Mouse (Mus musculus) gonadal fat pad, adult 2 months (tissue): ENCODE data around the gene Ccl25. TPM values are rescaled to one million over a fixed set of nuclear protein-coding genes. Genes with fewer than 3 reads are reported as not detected.
"Not testable (repeated sequence)": the region's sequence is repeated elsewhere in the genome, so short reads cannot be mapped to it uniquely, and the experiment has no call there.

Source experiments
- DNase-seq: peaks from one replicate; pipeline ENCODE4 v3.0.0-alpha.2; 2012; ENCODE audit warnings: low read depth
- polyA plus RNA-seq: library from polyadenylated mRNA; depleted of rRNA; stranded (reverse); fragments of >200 nt; gene quantifications from 2 replicates; pipeline ENCODE4 v1.2.3, GENCODE M21; 2012

Ccl25 gene
- polyA plus RNA-seq, 1 experiment: 6.9 TPM

DNA sequence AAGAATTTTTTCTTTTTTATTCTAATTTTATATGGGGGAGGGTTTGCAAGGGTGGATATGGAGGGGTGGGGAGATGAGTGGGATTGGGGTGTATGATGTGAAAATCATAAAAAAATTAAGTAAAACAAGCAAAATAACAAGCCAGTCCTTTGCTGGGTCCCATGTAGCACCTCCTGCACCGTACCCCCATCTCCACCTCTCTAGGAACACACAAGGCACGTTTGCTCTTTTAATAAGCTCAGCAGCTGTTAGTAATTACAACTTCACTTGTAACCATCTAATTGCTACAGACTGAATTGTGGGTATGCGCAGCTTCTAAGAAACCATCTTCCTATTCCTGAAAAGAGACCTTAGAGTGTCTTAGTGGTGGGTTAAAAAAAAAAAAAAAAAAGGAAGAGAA lies 15.2 kb downstream of the Ccl25 start:
- DNase-seq: no peak

DNA sequence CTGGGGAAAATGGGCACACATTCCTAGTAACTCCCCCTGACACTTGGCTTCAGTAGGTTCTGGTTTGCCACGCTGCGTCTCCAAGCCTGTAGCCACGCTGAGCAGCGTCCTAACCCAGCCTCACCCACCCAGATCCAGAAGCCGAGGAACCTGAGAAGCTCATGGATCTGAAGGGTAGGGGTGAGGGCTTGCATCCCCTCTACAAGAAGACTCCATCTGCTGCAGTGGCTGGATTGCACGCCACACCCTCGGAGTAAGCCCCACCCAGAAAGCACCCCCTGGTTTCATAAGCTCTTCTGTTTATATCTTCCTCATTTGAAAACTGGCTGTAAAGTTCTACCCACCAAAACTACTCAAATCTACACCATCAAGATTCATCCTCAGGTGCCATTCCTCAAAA lies 22.7 kb downstream of the Ccl25 start:
- no peak for DNase-seq

- DNase-seq: no peak
Observed at GRCm38 (mm10) chr8:4348275-4348674, 23.3 kb downstream of the Ccl25 start.

DNA sequence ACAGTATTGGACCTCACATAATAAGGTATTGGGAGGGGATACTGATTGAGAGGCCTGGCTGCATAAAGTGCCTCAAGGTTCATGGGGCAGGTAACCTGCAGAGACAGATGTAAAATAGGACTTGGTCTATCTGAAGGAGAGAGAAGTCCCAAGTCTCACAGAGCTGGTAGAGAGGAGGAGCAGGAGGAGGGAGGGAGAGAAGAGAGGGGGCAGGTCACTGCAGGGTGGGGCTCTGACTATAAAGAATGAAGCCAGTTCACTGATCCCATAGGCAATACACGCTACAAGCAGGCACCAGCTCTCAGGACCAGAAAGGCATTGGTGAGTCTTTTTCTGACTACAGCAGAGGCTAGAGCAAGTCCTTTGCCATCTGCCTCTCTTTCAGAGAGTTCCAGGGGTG lies 24.3 kb downstream of the Ccl25 start:
- DNase-seq: no peak

- DNase-seq: no peak
Observed at GRCm38 (mm10) chr8:4350618-4351017, 25.6 kb downstream of the Ccl25 start.

- not testable (repeated sequence) for DNase-seq
Observed at GRCm38 (mm10) chr8:4352562-4352961, 27.6 kb downstream of the Ccl25 start.

DNA sequence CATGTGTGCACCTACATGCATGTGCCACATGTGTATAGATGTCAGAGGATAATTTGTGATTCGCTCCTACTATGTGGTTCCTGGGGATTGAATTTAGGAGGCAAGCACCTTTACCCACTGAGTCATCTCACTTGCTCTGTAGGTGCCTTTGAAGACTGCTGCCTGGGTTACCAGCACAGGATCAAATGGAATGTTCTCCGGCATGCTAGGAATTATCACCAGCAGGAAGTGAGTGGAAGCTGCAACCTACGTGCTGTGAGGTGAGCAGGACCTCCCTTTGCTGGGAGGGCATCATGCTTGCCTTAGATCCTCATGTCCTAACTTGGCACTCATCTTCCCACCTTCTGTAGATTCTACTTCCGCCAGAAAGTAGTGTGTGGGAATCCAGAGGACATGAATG lies 28.7 kb downstream of the Ccl25 start:
- no peak for DNase-seq

GRCm38 (mm10) chr8:4354516-4354915 lies 29.5 kb downstream of the Ccl25 start:
- DNase-seq: no peak

GRCm38 (mm10) chr8:4355455-4355854 lies 30.4 kb downstream of the Ccl25 start:
- no peak for DNase-seq

- no peak for DNase-seq
Observed at GRCm38 (mm10) chr8:4359362-4359761, 34.4 kb downstream of the Ccl25 start.

- no peak for DNase-seq
Observed at GRCm38 (mm10) chr8:4360922-4361321, 35.9 kb downstream of the Ccl25 start.

GRCm38 (mm10) chr8:4366189-4366588 lies 41.2 kb downstream of the Ccl25 start:
- DNase-seq: no peak

- DNase-seq: no peak
Observed at GRCm38 (mm10) chr8:4367808-4368207, 42.8 kb downstream of the Ccl25 start.

GRCm38 (mm10) chr8:4368470-4368869 lies 43.5 kb downstream of the Ccl25 start:
- no peak for DNase-seq

- DNase-seq: no peak
Observed at GRCm38 (mm10) chr8:4370078-4370477, 45.1 kb downstream of the Ccl25 start.

- no peak for DNase-seq
Observed at GRCm38 (mm10) chr8:4372657-4373056, 47.6 kb downstream of the Ccl25 start.

DNA sequence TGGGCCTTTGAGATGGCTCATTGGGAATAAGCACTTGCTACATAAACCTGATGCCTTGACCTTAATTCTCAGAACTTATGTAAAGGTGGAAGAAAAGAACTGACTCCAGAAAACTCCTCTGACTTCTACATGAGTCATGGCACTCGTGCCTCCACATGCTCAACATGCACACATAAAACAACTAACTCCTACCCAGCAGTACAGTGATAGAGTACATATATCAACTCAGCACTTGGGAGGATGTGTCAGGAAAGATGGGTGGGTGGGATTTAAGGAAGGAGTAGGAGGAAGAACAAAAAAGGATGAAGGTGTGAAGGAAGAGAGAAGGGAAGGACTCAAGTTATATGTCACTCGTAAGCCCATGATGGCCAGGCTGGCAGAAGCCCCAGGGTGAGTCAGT lies 76.4 kb downstream of the Ccl25 start:
- DNase-seq: no peak

DNA sequence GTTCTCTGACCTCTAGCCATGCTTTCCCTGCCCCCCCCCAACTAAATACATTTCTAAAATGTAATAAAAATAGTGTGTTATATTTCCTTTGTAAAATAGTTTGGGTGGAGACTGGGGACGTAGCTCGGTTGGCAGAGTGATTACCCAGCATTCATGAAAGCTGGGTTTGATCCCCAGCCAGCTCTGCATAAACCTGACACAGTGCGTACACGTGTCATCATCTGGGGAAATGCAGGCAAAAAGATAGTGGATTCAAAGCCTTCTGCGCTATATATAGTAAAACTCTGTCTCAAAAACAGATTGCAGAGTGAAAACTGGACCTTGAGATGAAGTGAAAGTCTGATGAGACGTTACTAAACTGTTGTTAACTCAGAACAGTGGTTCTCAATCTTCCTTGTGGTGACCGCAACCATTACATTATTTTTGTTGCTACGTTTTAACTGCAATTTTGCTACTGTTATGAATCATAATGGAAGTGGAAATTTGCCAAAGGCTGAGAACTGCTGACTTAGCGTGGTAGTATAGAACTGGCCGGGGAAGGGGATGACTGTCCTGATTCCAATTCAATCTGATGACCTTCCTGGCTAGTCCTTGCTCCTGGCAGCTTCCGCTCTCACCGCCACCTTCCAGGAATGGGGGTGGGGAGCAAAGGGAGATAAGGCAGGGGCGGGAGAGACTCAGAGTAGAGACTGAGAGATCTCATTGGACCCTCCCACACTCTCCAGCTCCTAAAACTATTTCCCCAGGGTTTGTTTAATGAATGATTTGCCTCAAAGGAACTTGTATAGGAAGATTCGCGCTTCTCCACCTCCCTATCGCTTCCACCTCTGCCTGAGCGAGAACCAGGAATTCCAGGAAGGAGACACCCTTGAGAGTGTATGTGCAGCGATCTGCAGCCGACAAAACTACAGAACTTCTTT lies 79.2 kb downstream of the Ccl25 start:
- no peak for DNase-seq

GRCm38 (mm10) chr8:4404880-4405261 lies 79.9 kb downstream of the Ccl25 start:
- DNase-seq: no peak

DNA sequence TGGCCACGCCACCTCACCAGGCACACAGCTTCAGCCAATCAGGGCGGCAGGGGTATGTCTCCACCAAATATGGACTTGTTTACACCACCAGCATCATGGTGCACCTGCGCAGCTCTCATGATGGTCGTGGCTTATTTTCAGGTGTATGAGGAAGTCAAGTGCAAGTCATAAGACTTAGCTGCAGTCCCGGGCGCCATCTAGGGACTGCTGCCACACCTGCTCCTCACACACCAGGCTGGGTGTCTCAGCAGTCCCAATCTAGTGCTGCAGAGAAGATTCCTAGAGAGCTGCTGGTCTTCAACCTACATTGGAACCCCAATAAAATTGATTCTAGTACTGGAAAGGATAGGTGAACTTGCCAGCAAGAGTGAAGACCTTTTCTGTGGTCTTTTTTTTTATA lies 83.4 kb downstream of the Ccl25 start:
- not testable (repeated sequence) for DNase-seq
